Mouse (Mus musculus): Measurements from ENCODE around the gene Ints3.

- TF ChIP-seq POLR2A (IDR thresholded peaks at IDR 0.05; ENCODE audit: low read depth, low read length) (no peak), CTCF (conservative IDR thresholded peaks at IDR 0.05; ENCODE audit: insufficient read depth, insufficient read length, low read depth, low read length) (no peak)
Measured at GRCm38 (mm10) chr3:90381727-90382126, 51.7 kb downstream of the Ints3 start.

All from kidney, adult 2 months (tissue).